In the genomic region with DNA sequence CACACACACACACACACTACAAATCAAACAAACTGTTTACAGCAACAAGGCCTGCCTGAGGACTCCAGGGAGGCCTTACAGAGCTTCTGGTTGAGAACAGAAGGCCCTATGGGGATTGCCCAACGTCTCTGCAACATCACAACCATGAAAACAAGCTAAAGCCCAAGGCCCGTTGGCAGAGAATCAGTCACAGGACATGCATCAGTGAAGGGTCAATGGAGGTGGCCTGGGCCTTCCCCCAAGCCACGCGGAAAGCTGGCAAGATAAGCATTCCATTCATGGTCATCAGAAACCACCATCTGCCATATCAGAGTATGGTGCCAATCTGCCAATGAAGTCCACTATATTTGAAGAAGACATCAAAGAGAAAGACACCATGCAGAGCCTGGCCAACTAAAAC, we compare ENCODE assay signal across 19 mouse cellular contexts. TPM values are rescaled to one million over a fixed set of nuclear protein-coding genes. Genes with fewer than 3 reads are reported as not detected.
A peak's percentile ranks its signal among the peaks of the same experiment; 100 is the strongest.
DNase-seq lines count a peak whose midpoint lies in the region; ATAC-seq lines count a peak whose summit lies in the region.
"Had no signal": no experiment of that assay in that cellular context is flagged by ENCODE, and none has a peak within 500 bp of the region (broad histone marks: within the 10 kb centered on the region; RNA-seq: fewer than 3 reads in every experiment).

No protein-coding gene starts in this region.

- no peak for ATAC-seq in heart, embryonic 12.5 days (ENCODE audit: insufficient number of reproducible peaks, low FRiP score)
- ATAC-seq: forebrain, embryonic 14.5 days; hindbrain, embryonic 16.5 days had no signal

- WGBS in heart, embryonic 12.5 days: 73% methylated on average over 4 of the region's 4 CpGs

- H3K4me3 ChIP-seq in heart, embryonic 12.5 days: no peak overlapping the region
- H3K4me3 ChIP-seq: midbrain, embryonic 10.5 days had no signal

- no peaks in the 10 kb centered on the region for H3K9me3 ChIP-seq in heart, embryonic 12.5 days (replicated peaks)
- H3K9me3 ChIP-seq: midbrain, embryonic 10.5 days had no signal

- peak; percentile 71 for DNase-seq in adrenal gland, adult 2 months
- no peak for DNase-seq in adrenal gland, postnatal 4 days (ENCODE audit: low spot score in 2 of 2)
- DNase-seq in heart, adult 8-10 months (ENCODE audit: low spot score): peak; percentile 36
- DNase-seq in adipocyte (ENCODE audit: low spot score): peak; percentile 93
- DNase-seq in cerebellum, adult 8-10 months: peak; percentile 33
- DNase-seq in left cerebral cortex, postnatal 14 days (ENCODE audit: low spot score in 2 of 2): no peak
- no peak for DNase-seq in right cerebral cortex, adult 2 months (ENCODE audit: low spot score in 2 of 2)
- DNase-seq: embryo, embryonic 11 days; kidney, adult 8-10 months; right cerebral cortex, postnatal 14 days had no signal

- intact Hi-C loops in left cerebral cortex, postnatal 14 days (cut with DNase I): no loop called here

- no peaks in the 10 kb centered on the region for H3K27me3 ChIP-seq in heart, embryonic 12.5 days (replicated peaks)
- H3K27me3 ChIP-seq: CH12.LX had no signal

- H3K36me3 ChIP-seq in heart, embryonic 12.5 days: no peaks in the 10 kb centered on the region
- H3K36me3 ChIP-seq: midbrain, embryonic 10.5 days had no signal

- no peak overlapping the region for H3K9ac ChIP-seq in heart, embryonic 12.5 days

- H3K27ac ChIP-seq in heart, embryonic 12.5 days (ENCODE audit: poor library complexity, severe bottlenecking): no peak overlapping the region
- H3K27ac ChIP-seq: midbrain, embryonic 10.5 days had no signal

- H3K4me1 ChIP-seq in heart, embryonic 12.5 days (replicated peaks): no peaks in the 10 kb centered on the region
- H3K4me1 ChIP-seq: midbrain, embryonic 10.5 days had no signal

- H3K4me2 ChIP-seq in heart, embryonic 12.5 days: no peak overlapping the region

RNA-seq across cellular contexts. Expression of a gene that starts 11.1 kb away (rescaled TPM):
- total RNA-seq in adrenal gland, adult 2 months (2021): not detected
- polyA plus RNA-seq in adrenal gland, adult 2 months (2012; rRNA removed): not detected in 2 replicates
- under 1 TPM in 1 of 2 experiments, not detected in 1; 0.23 TPM for total RNA-seq in adrenal gland, postnatal 4 days (2021)
- total RNA-seq in heart, adult 8-10 months (2022): not detected
- polyA plus RNA-seq in heart, embryonic 12.5 days (2016; fragmentation: Nextera tagmentation; extraction: Ambion mirVana): not detected in 2 replicates
- 1 to 10 TPM; 1.3 to 2.1 TPM for total RNA-seq in left cerebral cortex, postnatal 14 days (2021)
- total RNA-seq: gastrocnemius, adult 8-10 months had no signal
- polyA plus RNA-seq: limb, embryonic 11.5 days; liver, embryonic 16.5 days; midbrain, embryonic 10.5 days; neural tube, embryonic 14.5 days had no signal

RNA-seq across cellular contexts. Expression of a gene that starts 13.2 kb away (rescaled TPM):
- total RNA-seq in adrenal gland, adult 2 months (2021): 100 to 1,000 TPM in 1 of 2 experiments, 10 to 100 TPM in 1; 67.2 to 106 TPM
- polyA plus RNA-seq in adrenal gland, adult 2 months (2012; rRNA removed): 16.2 and 18.0 TPM in 2 replicates
- total RNA-seq in adrenal gland, postnatal 4 days (2021): 10 to 100 TPM; 61.8 to 67.6 TPM
- 10 to 100 TPM; 13.9 to 17.0 (median 15.4) TPM for total RNA-seq in heart, adult 8-10 months (2022)
- polyA plus RNA-seq in heart, embryonic 12.5 days (2016; fragmentation: Nextera tagmentation; extraction: Ambion mirVana): 37.0 and 39.1 TPM in 2 replicates
- 10 to 100 TPM; 21.8 to 24.3 TPM for total RNA-seq in left cerebral cortex, postnatal 14 days (2021)

Comparison
In these comparisons a context has a peak if more than half of its experiments do, and no peak if none do; other contexts are left out.
1. DNase-seq: peak in adrenal gland, adult 2 months (single experiment), heart, adult 8-10 months (single experiment), adipocyte (single experiment) and cerebellum, adult 8-10 months (single experiment); none in adrenal gland, postnatal 4 days (0 of 2), left cerebral cortex, postnatal 14 days (0 of 2) and right cerebral cortex, adult 2 months (0 of 2).